Mouse (Mus musculus): ENCODE data around the gene Snx17. TPM values are rescaled to one million over a fixed set of nuclear protein-coding genes. Genes with fewer than 3 reads are reported as not detected.
A peak's percentile ranks its signal among the peaks of the same experiment; 100 is the strongest.

The Snx17 gene
- polyA plus RNA-seq, 1 experiment from 2014 or later: 80.3 TPM

DNA sequence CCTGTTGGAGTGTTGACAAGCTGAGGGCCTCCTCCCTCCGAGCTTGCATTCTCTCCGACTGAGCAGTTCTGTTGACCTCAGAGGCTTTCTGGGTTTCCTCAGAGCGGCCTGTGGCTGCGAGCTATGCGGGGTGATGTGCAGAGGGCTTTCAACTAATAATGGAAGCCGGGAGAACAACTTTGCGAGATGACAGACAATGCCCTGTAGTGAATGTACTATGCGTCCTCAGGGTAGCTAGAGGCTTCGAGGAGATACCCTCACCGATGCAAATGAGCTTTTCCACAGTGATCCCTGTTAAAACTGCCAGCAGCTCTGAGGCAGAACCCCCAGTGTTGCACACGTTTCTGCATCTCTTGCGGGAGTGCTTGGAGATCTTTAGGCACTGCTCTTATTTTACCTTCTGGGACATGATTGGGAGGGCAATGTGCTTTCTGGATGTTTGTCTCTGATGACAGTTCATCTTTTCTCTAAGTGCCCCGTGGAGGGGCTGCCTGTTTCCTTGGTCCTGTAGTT, 48.6 kb downstream of the Snx17 start:
- 0 out of 2 replicates have a peak, but pooled peaks cover 2% of the 10 kb centered on the region for H3K4me1 ChIP-seq (replicated peaks; ENCODE audit: control insufficient read depth, insufficient read depth)
- no peaks in the 10 kb centered on the region for H3K9me3 ChIP-seq (ENCODE audit: control insufficient read depth, low read length)
- no peaks in the 10 kb centered on the region for H3K27me3 ChIP-seq (ENCODE audit: control insufficient read depth, insufficient read depth, low read length)
- TF ChIP-seq CTCF (IDR thresholded peaks at IDR 0.05; ENCODE audit: low read depth) (no peak), EP300 (optimal IDR thresholded peaks at IDR 0.05) (no peak)
- no peak for DNase-seq (ENCODE audit: low spot score)
- H3K36me3 ChIP-seq (ENCODE audit: control insufficient read depth, insufficient read depth, low read length): peaks cover 21% of the 10 kb centered on the region
- H3K4me2 ChIP-seq (replicated peaks; ENCODE audit: low read depth): peak overlapping the region; percentile 66
- H3K9ac ChIP-seq (ENCODE audit: low read length): peak overlapping the region; percentile 99
- H3K4me3 ChIP-seq (ENCODE audit: low read depth, low read length): peak overlapping the region; percentile 96
- under 1% methylated on average over 13 of the region's 13 CpGs for WGBS
- H3K27ac ChIP-seq (replicated peaks): peak overlapping the region; percentile 99
- ATAC-seq (ENCODE audit: low FRiP score, low TSS enrichment): no peak

DNA sequence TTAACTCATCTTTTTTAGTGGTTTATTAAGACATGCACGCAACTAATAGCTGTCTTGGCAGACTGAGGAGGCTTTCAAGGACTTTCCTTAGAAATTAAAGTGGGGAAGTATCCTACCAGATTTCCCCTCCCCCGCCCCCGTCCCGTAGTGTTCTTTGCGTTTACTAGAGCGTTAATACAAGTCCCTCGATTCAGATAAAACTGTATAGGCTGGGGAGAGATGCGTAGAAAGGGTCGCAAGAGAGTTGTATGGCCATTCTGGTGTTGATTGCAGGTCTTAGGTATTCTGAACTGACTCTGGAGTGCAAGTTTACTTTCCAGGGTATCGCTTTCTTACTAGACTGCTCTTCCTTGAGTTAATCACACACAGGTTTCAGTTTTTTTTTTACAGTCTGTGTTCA, 49.2 kb downstream of the Snx17 start:
- 19% methylated on average over 10 of the region's 10 CpGs for WGBS
- TF ChIP-seq EP300 (optimal IDR thresholded peaks at IDR 0.05) (no peak), CTCF (IDR thresholded peaks at IDR 0.05; ENCODE audit: low read depth) (no peak)
- no peak overlapping the region for H3K27ac ChIP-seq (replicated peaks)

More for the DNA sequence above, 49.2 kb downstream of the Snx17 start:
- Histone ChIP-seq H3K9ac (ENCODE audit: low read length) (peak overlapping the region; percentile 99), H3K4me1 (replicated peaks; ENCODE audit: control insufficient read depth, insufficient read depth) (0 out of 2 replicates have a peak, but pooled peaks cover 2% of the 10 kb centered on the region), H3K9me3 (ENCODE audit: control insufficient read depth, low read length) (no peaks in the 10 kb centered on the region), H3K4me3 (ENCODE audit: low read depth, low read length) (peak overlapping the region; percentile 96), H3K4me2 (replicated peaks; ENCODE audit: low read depth) (peak overlapping the region; percentile 66), H3K27me3 (ENCODE audit: control insufficient read depth, insufficient read depth, low read length) (no peaks in the 10 kb centered on the region), H3K36me3 (ENCODE audit: control insufficient read depth, insufficient read depth, low read length) (peaks cover 22% of the 10 kb centered on the region)
- DNase-seq (ENCODE audit: low spot score): no peak
- ATAC-seq (ENCODE audit: low FRiP score, low TSS enrichment): no peak

Other genes starting within 250 kb of the Snx17 start
- gene Cgref1, start 247.6 kb upstream of the Snx17 start, polyA plus RNA-seq (2015; fragmentation: Nextera tagmentation; extraction: Ambion mirVana): 22.5 and 24.8 TPM in 2 replicates
- gene Preb, start 232.9 kb upstream of the Snx17 start, polyA plus RNA-seq (2015; fragmentation: Nextera tagmentation; extraction: Ambion mirVana): 88.1 and 93.1 TPM in 2 replicates
- gene Tcf23, start 224.6 kb upstream of the Snx17 start, polyA plus RNA-seq (2015; fragmentation: Nextera tagmentation; extraction: Ambion mirVana): 4.3 and 4.5 TPM in 2 replicates
- gene Atraid, start 144.9 kb upstream of the Snx17 start, polyA plus RNA-seq (2015; fragmentation: Nextera tagmentation; extraction: Ambion mirVana): 192 and 197 TPM in 2 replicates
- gene Slc5a6, start 144.3 kb upstream of the Snx17 start, polyA plus RNA-seq (2015; fragmentation: Nextera tagmentation; extraction: Ambion mirVana): 4.2 TPM in 2 replicates
- 4.9 and 6.1 TPM in 2 replicates for gene Cad, start 138.4 kb upstream of the Snx17 start, polyA plus RNA-seq (2015; fragmentation: Nextera tagmentation; extraction: Ambion mirVana)
- not detected in 2 replicates for gene Dnajc5g, start 86.9 kb upstream of the Snx17 start, polyA plus RNA-seq (2015; fragmentation: Nextera tagmentation; extraction: Ambion mirVana)
- 0.11 TPM in 1 of 2 replicates, not detected in the other for gene Slc30a3, start 85.0 kb upstream of the Snx17 start, polyA plus RNA-seq (2015; fragmentation: Nextera tagmentation; extraction: Ambion mirVana)
- 0.06 TPM in 1 of 2 replicates, not detected in the other for gene Trim54, start 76.5 kb upstream of the Snx17 start, polyA plus RNA-seq (2015; fragmentation: Nextera tagmentation; extraction: Ambion mirVana)
- gene Ucn, start 54.4 kb upstream of the Snx17 start, polyA plus RNA-seq (2015; fragmentation: Nextera tagmentation; extraction: Ambion mirVana): not detected in 2 replicates
- 29.4 and 29.6 TPM in 2 replicates for gene Mpv17, start 39.0 kb upstream of the Snx17 start, polyA plus RNA-seq (2015; fragmentation: Nextera tagmentation; extraction: Ambion mirVana)
- 0.31 and 0.57 TPM in 2 replicates for gene Gm29609, start 13.3 kb upstream of the Snx17 start, polyA plus RNA-seq (2015; fragmentation: Nextera tagmentation; extraction: Ambion mirVana)
- 19.9 and 25.1 TPM in 2 replicates for gene Gtf3c2, start 13.1 kb upstream of the Snx17 start, polyA plus RNA-seq (2015; fragmentation: Nextera tagmentation; extraction: Ambion mirVana)
- gene Eif2b4, start 203 bp downstream of the Snx17 start, polyA plus RNA-seq (2015; fragmentation: Nextera tagmentation; extraction: Ambion mirVana): 44.2 and 47.7 TPM in 2 replicates
- gene Zfp513, start 9.1 kb downstream of the Snx17 start, polyA plus RNA-seq (2015; fragmentation: Nextera tagmentation; extraction: Ambion mirVana): 4.8 and 5.3 TPM in 2 replicates
- gene Ppm1g, start 27.5 kb downstream of the Snx17 start, polyA plus RNA-seq (2015; fragmentation: Nextera tagmentation; extraction: Ambion mirVana): 57.8 and 59.4 TPM in 2 replicates
- gene Nrbp1, start 47.6 kb downstream of the Snx17 start, polyA plus RNA-seq (2015; fragmentation: Nextera tagmentation; extraction: Ambion mirVana): 95.3 and 95.9 TPM in 2 replicates
- gene Gm9970, start 48.0 kb downstream of the Snx17 start, polyA plus RNA-seq (2015; fragmentation: Nextera tagmentation; extraction: Ambion mirVana): 0.38 and 1.0 TPM in 2 replicates
- 75.2 and 78.2 TPM in 2 replicates for gene Krtcap3, start 58.5 kb downstream of the Snx17 start, polyA plus RNA-seq (2015; fragmentation: Nextera tagmentation; extraction: Ambion mirVana)
- 20.0 and 20.3 TPM in 2 replicates for gene Ift172, start 97.9 kb downstream of the Snx17 start, polyA plus RNA-seq (2015; fragmentation: Nextera tagmentation; extraction: Ambion mirVana)
- 12.8 and 13.7 TPM in 2 replicates for gene Fndc4, start 102.9 kb downstream of the Snx17 start, polyA plus RNA-seq (2015; fragmentation: Nextera tagmentation; extraction: Ambion mirVana)
- 0.08 and 0.29 TPM in 2 replicates for gene Gckr, start 104.2 kb downstream of the Snx17 start, polyA plus RNA-seq (2015; fragmentation: Nextera tagmentation; extraction: Ambion mirVana)

Data from stomach, postnatal 0 days (tissue).